Mouse (Mus musculus) neural tube, embryonic 15.5 days (tissue): ENCODE measurements around the gene Mctp2. TPM values are rescaled to one million over a fixed set of nuclear protein-coding genes. Genes with fewer than 3 reads are reported as not detected.

ENCODE experiments used
- ATAC-seq: fragments of 200-750 bp; cut with Nextera tagmentation; 2 replicates; pipeline ENCODE4 v1.8.0; 2017; ENCODE audit warnings: mild to moderate bottlenecking, moderate TSS enrichment, moderate library complexity; ENCODE audit not compliant: low FRiP score
- H3K27ac ChIP-seq: fragments of 300-500 bp; sonication (generic); replicated peaks from 2 replicates; pipeline ENCODE4 v1.5.1; 2015; ENCODE audit warnings: mild to moderate bottlenecking, inconsistent platforms
- H3K27me3 ChIP-seq: fragments of 300-500 bp; sonication (generic); replicated peaks from 2 replicates; pipeline ENCODE4 v1.6.1; 2015; ENCODE audit warnings: inconsistent platforms
- H3K36me3 ChIP-seq: fragments of 300-500 bp; sonication (generic); 2 replicates; pipeline ENCODE4 v1.6.1; 2015; ENCODE audit warnings: inconsistent platforms
- H3K4me1 ChIP-seq: fragments of 300-500 bp; sonication (generic); 2 replicates; pipeline ENCODE4 v1.6.1; 2015; ENCODE audit warnings: inconsistent platforms
- H3K4me2 ChIP-seq: fragments of 300-500 bp; sonication (generic); 2 replicates; pipeline ENCODE4 v1.6.1; 2015; ENCODE audit warnings: inconsistent platforms, mild to moderate bottlenecking, moderate library complexity
- H3K4me3 ChIP-seq: fragments of 300-500 bp; sonication (generic); replicated peaks from 2 replicates; pipeline ENCODE4 v1.5.1; 2015; ENCODE audit warnings: mild to moderate bottlenecking, inconsistent platforms
- H3K9ac ChIP-seq: fragments of 300-500 bp; sonication (generic); replicated peaks from 2 replicates; pipeline ENCODE4 v1.6.1; 2015; ENCODE audit warnings: mild to moderate bottlenecking, inconsistent platforms
- H3K9me3 ChIP-seq: fragments of 300-500 bp; sonication (generic); replicated peaks from 2 replicates; pipeline ENCODE4 v1.6.1; 2016; ENCODE audit warnings: inconsistent platforms
- WGBS: fragments of 180-500 bp; shearing (Covaris S2); methylation state at CpG from one replicate; pipeline ENCODE4 v1.1.7; 2015; ENCODE audit warnings: mixed read lengths; 5-methylcytosine and 5-hydroxymethylcytosine counted together
- polyA plus RNA-seq: library from polyadenylated mRNA; unstranded; fragments of >200 nt; fragmentation: Nextera tagmentation; extraction: Ambion mirVana; gene quantifications from 2 replicates; pipeline ENCODE4 v1.2.1, GENCODE M21; 2015

Mctp2 gene
- polyA plus RNA-seq, 1 experiment from 2014 or later, result 1.5 TPM

DNA sequence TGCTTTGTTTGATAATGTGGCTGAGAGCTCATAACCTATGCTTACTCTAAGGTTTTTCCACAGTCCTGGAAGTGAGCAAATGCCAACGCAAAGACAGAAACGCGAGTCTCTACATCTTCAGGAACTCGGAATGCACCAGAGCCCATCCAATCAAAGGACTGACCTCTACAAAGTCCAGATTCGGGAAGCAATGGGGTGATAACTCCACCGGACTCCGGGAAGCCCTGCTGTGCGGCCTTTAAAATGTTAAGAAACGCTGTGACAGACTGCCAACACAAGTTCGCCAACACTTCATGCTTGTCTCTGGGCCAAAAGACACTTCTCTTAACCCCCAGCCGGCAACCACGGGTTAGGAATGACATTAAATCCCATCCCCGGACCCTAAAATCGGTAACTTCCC is 437 bp downstream of the Mctp2 start:
- Histone ChIP-seq H3K4me1 (peaks cover 15% of the 10 kb centered on the region), H3K27ac (no peak overlapping the region), H3K27me3 (peaks cover 14% of the 10 kb centered on the region), H3K4me3 (peak overlapping the region; percentile 49), H3K9ac (peak overlapping the region; percentile 38), H3K9me3 (no peaks in the 10 kb centered on the region), H3K4me2 (peak overlapping the region; percentile 99), H3K36me3 (no peaks in the 10 kb centered on the region)
- under 1% methylated on average over 14 of the region's 14 CpGs for WGBS
- ATAC-seq, result no peak

DNA sequence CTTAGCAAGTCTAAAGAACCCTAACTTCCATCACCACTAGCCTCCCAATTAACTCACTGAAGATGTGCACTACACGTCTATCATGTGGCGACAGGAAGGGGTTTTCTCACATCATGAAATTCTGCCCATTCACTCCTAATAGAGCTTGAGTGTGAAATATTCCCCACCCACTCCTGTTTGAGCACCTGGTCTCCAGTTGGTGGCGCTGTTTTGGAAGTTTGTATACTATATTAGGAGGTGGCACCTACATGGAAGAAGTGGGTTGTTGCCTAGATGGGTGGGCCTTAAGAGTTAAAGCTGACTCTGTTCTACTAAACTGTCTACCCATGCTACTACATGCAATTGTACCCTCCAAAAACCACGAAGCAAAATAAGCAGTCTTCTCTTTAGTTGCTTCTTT is 4.7 kb downstream of the Mctp2 start:
- Histone ChIP-seq H3K9ac (no peak overlapping the region), H3K27ac (no peak overlapping the region), H3K9me3 (no peaks in the 10 kb centered on the region), H3K4me2 (no peak overlapping the region), H3K27me3 (peaks cover 8% of the 10 kb centered on the region), H3K4me1 (peaks cover 13% of the 10 kb centered on the region), H3K4me3 (no peak overlapping the region), H3K36me3 (no peaks in the 10 kb centered on the region)
- 69% methylated on average over 4 of the region's 4 CpGs for WGBS
- ATAC-seq, result no peak

DNA sequence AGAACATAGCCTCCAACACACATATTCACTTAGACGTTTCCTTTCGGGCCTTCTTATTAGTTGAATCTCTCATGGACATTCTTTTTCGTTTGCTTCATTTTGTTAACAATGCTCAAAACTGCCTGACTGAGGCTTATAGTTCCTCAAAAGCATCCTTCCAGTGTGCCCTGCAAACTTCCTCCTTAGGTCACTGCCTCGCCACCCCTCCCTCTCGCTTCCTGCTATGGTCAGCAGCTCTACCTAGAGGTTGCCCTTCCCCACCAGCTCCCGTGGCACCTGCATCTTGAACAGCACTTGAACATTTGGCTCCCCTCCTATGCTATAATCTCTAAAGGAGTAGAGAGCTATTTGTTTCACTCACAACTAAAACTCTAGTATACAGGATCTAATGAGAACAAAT is 6.7 kb downstream of the Mctp2 start:
- H3K9ac ChIP-seq, result no peak overlapping the region
- no peak for ATAC-seq
- H3K9me3 ChIP-seq, result no peaks in the 10 kb centered on the region
- 90% methylated on average over 6 of the region's 6 CpGs for WGBS
- H3K27ac ChIP-seq, result no peak overlapping the region
- H3K4me1 ChIP-seq, result peaks cover 4% of the 10 kb centered on the region; the same call in 1 of the 2 replicates
- H3K36me3 ChIP-seq, result no peaks in the 10 kb centered on the region
- H3K27me3 ChIP-seq, result no peaks in the 10 kb centered on the region
- no peak overlapping the region for H3K4me3 ChIP-seq
- H3K4me2 ChIP-seq, result no peak overlapping the region

DNA sequence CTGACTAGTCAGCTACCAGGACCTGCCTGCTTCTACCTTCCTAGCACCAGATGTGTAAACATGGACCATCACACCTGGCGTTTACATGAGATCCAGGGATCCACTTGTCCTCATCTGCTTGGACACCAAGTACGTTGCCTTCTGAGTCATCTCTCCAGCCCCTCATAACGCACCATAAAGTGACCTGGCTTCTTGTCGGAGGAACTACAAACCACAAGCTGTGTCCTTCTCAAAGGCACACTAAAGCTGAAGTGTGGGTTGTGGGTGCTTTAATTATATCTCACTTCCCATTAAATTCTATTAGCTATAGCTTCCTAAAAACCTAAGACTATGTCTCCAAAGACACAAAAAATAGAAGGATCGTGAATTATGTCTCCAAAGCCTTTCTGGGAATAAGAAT is 9.4 kb downstream of the Mctp2 start:
- Histone ChIP-seq H3K4me1 (peaks cover 9% of the 10 kb centered on the region), H3K9me3 (no peaks in the 10 kb centered on the region), H3K27ac (no peak overlapping the region), H3K4me3 (no peak overlapping the region), H3K4me2 (no peak overlapping the region), H3K9ac (no peak overlapping the region), H3K36me3 (no peaks in the 10 kb centered on the region), H3K27me3 (no peaks in the 10 kb centered on the region)
- ATAC-seq, result no peak
- 90% methylated on average over 5 of the region's 5 CpGs for WGBS

DNA sequence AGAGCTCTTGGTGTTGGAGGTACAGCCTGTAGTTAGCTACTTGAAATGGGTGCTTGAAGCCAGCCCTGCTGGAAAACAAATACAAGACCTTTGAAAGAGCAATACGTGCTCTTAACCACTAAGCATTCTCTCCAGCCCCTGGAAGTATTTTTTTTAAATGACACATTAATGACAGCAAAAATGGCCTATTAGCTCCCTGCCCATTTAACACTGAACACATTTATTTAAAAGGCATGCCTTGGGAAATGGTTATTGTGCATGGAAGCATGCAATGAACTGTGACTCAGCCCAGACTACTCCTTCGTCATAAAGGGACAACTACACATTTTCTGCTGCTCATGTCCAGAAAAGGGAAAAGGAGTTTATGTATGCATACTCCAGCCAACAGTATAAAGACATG is 10.2 kb downstream of the Mctp2 start:
- Histone ChIP-seq H3K4me1 (peaks cover 9% of the 10 kb centered on the region), H3K9me3 (no peaks in the 10 kb centered on the region), H3K36me3 (no peaks in the 10 kb centered on the region), H3K27ac (no peak overlapping the region), H3K4me3 (no peak overlapping the region), H3K9ac (no peak overlapping the region), H3K4me2 (no peak overlapping the region), H3K27me3 (no peaks in the 10 kb centered on the region)
- no peak for ATAC-seq
- WGBS, result 26% methylated on average over 2 of the region's 2 CpGs

DNA sequence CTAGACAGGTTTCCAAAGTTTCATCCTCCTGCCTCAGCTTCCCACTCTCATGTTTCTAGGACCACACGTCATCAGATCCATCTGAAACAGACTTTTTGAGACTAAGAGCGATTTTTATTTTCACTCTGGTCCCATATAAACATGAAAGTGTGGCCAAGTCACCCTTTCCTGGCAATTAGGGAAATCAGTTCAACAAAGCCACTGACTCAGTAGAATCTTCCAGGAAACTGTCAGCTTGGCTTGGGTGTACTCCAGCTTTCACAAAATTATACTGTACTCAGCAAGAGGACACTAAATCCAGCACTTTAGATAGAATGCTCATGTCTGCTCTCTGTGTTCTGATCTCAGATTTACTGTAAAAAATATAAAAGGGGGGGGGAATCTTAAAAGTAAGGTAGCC is 11.5 kb downstream of the Mctp2 start:
- H3K9ac ChIP-seq, result no peak overlapping the region
- H3K4me2 ChIP-seq, result no peak overlapping the region
- no peak overlapping the region for H3K27ac ChIP-seq
- peaks cover 9% of the 10 kb centered on the region for H3K4me1 ChIP-seq
- H3K9me3 ChIP-seq, result no peaks in the 10 kb centered on the region
- ATAC-seq, result no peak
- WGBS, result 78% methylated on average over 2 of the region's 2 CpGs
- H3K4me3 ChIP-seq, result no peak overlapping the region
- no peaks in the 10 kb centered on the region for H3K36me3 ChIP-seq
- H3K27me3 ChIP-seq, result no peaks in the 10 kb centered on the region

DNA sequence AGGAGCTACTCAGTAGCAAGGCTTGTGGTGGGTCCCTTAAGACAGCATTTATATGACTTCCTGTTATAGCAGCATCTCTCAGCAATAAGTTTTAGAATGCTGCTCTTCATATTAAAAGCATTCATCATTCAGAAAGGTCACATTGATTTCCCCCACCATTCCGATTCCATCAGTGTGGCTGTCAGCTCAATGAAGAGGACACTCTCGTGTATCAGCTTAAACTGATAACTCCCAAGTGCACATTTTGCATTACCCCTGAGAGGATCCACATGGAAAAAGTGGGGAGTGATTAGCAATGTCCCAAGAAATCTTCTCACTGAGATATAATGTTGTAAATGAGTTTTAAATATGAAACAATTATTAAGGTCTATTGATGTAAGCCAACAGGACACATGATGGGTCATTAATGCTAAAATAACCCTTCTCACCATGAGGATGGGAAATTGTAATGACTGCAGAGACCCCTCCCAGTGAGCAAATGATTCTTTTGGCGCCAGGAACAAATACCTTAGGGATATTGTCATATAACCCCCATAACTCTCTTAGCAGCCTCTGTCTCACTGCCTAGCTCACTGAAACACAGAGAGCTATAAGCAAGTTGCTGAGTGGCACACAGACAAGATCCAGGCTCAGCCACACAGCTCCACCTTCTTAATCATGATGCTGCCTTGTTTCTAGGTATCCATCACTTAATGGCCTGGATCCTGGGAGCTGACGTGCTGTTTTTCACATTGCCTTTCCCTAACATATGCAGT is 12.4 kb downstream of the Mctp2 start:
- Histone ChIP-seq H3K27me3 (no peaks in the 10 kb centered on the region), H3K4me3 (no peak overlapping the region), H3K4me2 (no peak overlapping the region), H3K27ac (no peak overlapping the region; the same call in 1 of the 2 replicates), H3K9ac (no peak overlapping the region), H3K9me3 (no peaks in the 10 kb centered on the region), H3K4me1 (peaks cover 9% of the 10 kb centered on the region), H3K36me3 (no peaks in the 10 kb centered on the region)
- WGBS, result 53% methylated on average over 4 of the region's 4 CpGs
- ATAC-seq, result peak; percentile 85

DNA sequence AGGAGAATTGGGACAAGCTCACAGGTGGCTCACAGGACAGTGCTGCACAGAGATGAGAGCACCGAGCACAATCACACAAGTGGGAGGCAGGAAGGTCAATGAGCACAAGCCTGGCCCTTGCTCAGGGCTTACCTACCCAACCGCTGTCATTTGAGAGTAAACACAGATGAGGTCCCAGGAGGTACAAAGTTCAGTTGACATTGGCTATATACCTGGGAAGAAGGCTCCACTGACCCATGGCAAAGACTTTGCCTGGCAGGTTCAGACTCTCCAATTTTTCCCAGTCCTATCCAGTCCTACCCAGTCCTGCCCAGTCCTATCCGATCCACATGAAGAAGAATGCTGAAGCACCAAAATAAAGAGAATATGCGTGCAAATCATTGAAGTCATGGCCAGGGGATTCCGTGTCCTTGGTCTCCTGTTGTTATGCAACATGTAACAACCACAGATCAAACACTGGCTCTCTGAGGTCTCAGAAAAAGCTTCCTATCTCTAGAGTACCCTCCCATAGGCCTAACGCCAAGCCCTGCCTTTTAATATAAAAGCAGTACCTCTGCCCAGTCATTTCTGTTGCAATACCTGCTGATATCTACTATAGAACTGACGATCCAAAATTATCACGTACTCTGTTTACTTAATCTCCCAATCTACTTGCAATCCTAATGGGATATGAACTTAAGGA is 14.0 kb downstream of the Mctp2 start:
- Histone ChIP-seq H3K36me3 (no peaks in the 10 kb centered on the region), H3K4me3 (no peak overlapping the region), H3K9ac (no peak overlapping the region), H3K27me3 (no peaks in the 10 kb centered on the region), H3K4me1 (peaks cover 9% of the 10 kb centered on the region), H3K9me3 (no peaks in the 10 kb centered on the region), H3K27ac (no peak overlapping the region), H3K4me2 (no peak overlapping the region)
- WGBS, result 88% methylated on average over 8 of the region's 8 CpGs
- ATAC-seq, result no peak

DNA sequence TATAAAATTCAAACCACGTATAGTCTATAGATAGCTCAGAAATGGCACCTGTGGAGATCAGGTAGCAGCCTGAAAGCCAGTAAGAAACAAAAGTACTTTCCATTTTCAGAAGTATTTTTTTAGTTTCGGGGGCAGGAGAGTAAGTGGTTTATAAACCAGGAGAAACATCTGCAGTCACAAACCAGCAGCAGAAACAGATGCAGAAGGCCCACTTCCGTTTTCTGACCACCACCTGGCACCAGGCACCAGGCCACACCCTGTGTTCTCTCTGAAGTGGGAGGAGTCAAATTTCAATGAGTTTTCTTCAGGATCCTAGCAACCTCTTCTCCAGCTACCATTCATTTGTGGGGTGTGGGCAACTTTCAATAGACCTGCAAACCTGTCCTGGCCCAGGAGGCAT is 25.7 kb downstream of the Mctp2 start:
- H3K4me3 ChIP-seq, result no peak overlapping the region
- H3K27ac ChIP-seq, result no peak overlapping the region
- H3K36me3 ChIP-seq, result no peaks in the 10 kb centered on the region
- H3K4me2 ChIP-seq, result no peak overlapping the region
- WGBS, result 76% methylated on average over 3 of the region's 3 CpGs
- no peaks in the 10 kb centered on the region for H3K27me3 ChIP-seq
- no peaks in the 10 kb centered on the region for H3K9me3 ChIP-seq
- no peak overlapping the region for H3K9ac ChIP-seq
- no peaks in the 10 kb centered on the region for H3K4me1 ChIP-seq
- no peak for ATAC-seq

DNA sequence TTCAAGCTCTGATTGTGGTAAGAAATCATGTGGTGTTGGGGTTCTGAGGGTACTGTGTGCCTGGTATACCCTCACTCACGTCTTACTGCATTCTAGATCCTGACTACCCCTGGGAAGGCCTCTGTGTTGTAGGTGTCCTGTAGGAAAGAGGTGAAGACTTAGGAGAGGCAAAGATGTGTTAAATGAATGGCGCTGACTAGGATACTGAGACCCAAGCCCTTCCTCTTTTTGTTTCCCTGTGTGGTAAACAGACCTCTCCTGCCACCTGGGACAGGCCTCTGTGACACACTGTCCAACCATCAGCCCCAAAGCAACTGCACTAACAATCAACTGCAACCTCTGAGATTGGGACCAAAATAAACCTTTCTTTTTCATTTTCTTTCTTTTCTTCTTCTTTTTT is 28.0 kb downstream of the Mctp2 start:
- no peak overlapping the region for H3K27ac ChIP-seq
- no peaks in the 10 kb centered on the region for H3K4me1 ChIP-seq
- 89% methylated on average over 2 of the region's 2 CpGs for WGBS
- no peaks in the 10 kb centered on the region for H3K27me3 ChIP-seq
- ATAC-seq, result no peak
- H3K9me3 ChIP-seq, result no peaks in the 10 kb centered on the region
- no peaks in the 10 kb centered on the region for H3K36me3 ChIP-seq
- no peak overlapping the region for H3K4me2 ChIP-seq
- H3K9ac ChIP-seq, result no peak overlapping the region
- H3K4me3 ChIP-seq, result no peak overlapping the region

DNA sequence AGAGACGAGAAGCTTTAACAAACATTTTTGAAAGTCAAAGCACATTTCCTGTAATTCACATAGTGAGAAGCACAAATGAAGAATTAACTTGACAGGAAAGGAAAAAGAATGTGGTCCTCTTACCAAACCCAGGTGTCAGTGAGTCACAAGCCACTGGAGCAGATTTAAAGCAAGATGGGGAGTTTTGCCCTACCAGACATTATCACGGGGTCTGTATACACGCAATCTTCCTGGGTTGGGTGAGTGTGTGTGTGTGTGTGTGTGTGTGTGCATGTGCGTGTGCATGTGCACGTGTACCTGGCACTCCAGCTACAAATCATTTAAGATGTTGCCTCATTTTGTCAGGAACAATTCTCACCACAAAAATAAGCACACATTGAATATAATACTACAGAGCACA is 30.9 kb downstream of the Mctp2 start:
- ATAC-seq, result no peak
- no peak overlapping the region for H3K27ac ChIP-seq
- WGBS, result 92% methylated on average over 5 of the region's 5 CpGs

DNA sequence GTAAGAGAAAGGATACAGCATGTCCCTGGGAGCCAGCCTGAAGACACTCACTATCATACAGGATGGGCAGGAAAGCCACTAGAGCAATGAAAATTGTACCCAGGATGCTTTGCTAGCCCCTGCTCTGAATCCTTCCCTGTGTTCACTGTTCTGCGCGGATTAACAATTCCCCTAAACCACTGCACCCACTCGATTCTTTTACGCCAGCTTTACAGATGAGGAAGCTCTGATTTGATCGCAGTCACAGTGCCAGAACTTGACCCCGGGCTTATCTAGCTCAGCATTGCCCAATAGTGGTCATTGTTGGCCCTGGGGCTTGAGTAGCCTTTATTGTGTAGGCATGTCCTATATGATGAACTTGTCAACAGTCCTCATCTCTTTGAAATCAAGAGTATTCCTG is 34.9 kb downstream of the Mctp2 start:
- Histone ChIP-seq H3K4me3 (no peak overlapping the region), H3K4me1 (no peaks in the 10 kb centered on the region), H3K4me2 (no peak overlapping the region), H3K9ac (no peak overlapping the region), H3K9me3 (no peaks in the 10 kb centered on the region), H3K27me3 (no peaks in the 10 kb centered on the region), H3K27ac (no peak overlapping the region), H3K36me3 (no peaks in the 10 kb centered on the region)
- WGBS, result 87% methylated on average over 6 of the region's 6 CpGs
- no peak for ATAC-seq

More for the DNA sequence above, 30.9 kb downstream of the Mctp2 start:
- Histone ChIP-seq H3K9me3 (no peaks in the 10 kb centered on the region), H3K4me3 (no peak overlapping the region), H3K9ac (no peak overlapping the region), H3K27me3 (no peaks in the 10 kb centered on the region), H3K4me1 (no peaks in the 10 kb centered on the region), H3K36me3 (no peaks in the 10 kb centered on the region), H3K4me2 (no peak overlapping the region)
